Mouse (Mus musculus): ENCODE measurements around the gene Pank3. TPM values are rescaled to one million over a fixed set of nuclear protein-coding genes. Genes with fewer than 3 reads are reported as not detected.
A peak's percentile ranks its signal among the peaks of the same experiment; 100 is the strongest.

Gene Pank3
- total and polyA plus RNA-seq, 3 experiments, result 18.2 to 40.2 (median 22.5) TPM

- dilution Hi-C loops (cut with MboI; ENCODE audit: extremely low pct_ligation_motif_present, extremely low pct_unique_long_range_greater_than_20kb, low sequenced_read_pairs), result no loop called here
- no peaks in the 10 kb centered on the region for H3K9me3 ChIP-seq (replicated peaks; ENCODE audit: low read length)
- in situ Hi-C loops (cut with MboI; ENCODE audit: low pct_ligation_motif_present, low pct_unique_long_range_greater_than_20kb, low sequenced_read_pairs), result loop anchor here (25.0 kb wide), 1 partner anchor 990 kb away; the partner anchor contains the start of gene Spdl1
- peaks cover 38% of the 10 kb centered on the region for H3K79me2 ChIP-seq (replicated peaks; ENCODE audit: control insufficient read depth, extremely low read depth, insufficient read depth, poor library complexity, severe bottlenecking)
- DNase-seq (ENCODE audit: extremely low read depth), result no peak
- peaks cover 72 to 96% of the 10 kb centered on the region in 2 experiments for H3K36me3 ChIP-seq (replicated peaks in 1 of 2; ENCODE audit: control insufficient read depth in 1 of 2, insufficient read depth in 1 of 2, low read length in 1 of 2)
- no peaks in the 10 kb centered on the region for H3K27me3 ChIP-seq (replicated peaks)
- peaks cover 5 to 22% of the 10 kb centered on the region in 2 experiments; a peak in 3 of 4 replicates for H3K4me1 ChIP-seq (ENCODE audit: control insufficient read depth in 1 of 2, insufficient read depth in 2 of 2)
- no peak overlapping the region for H3K9ac ChIP-seq (ENCODE audit: insufficient read depth, low read depth)
- H3K4me2 ChIP-seq (ENCODE audit: insufficient read depth, low read depth, poor library complexity, severe bottlenecking), result no peak overlapping the region
- no peak overlapping the region for H3K4me3 ChIP-seq (replicated peaks in 1 of 3; ENCODE audit: low read depth in 2 of 3, low read length in 2 of 3, poor library complexity in 1 of 3)
- H3K27ac ChIP-seq (ENCODE audit: insufficient read depth, low read depth), result no peak overlapping the region
- TF ChIP-seq USF1 (IDR thresholded peaks at IDR 0.05; ENCODE audit: low read depth, low read length) (no peak), MAZ (IDR thresholded peaks at IDR 0.05; ENCODE audit: low read depth, low read length) (no peak), MAX (IDR thresholded peaks at IDR 0.05; ENCODE audit: low read length) (no peak), ZC3H11A (IDR thresholded peaks at IDR 0.05; ENCODE audit: low read depth, low read length) (no peak), USF2 (conservative IDR thresholded peaks at IDR 0.05; ENCODE audit: low read depth, low read length) (no peak), ZMIZ1 (IDR thresholded peaks at IDR 0.05; ENCODE audit: low read depth, low read length) (no peak), ZNF384 (IDR thresholded peaks at IDR 0.05; ENCODE audit: low read depth, low read length) (no peak), CHD2 (IDR thresholded peaks at IDR 0.05; ENCODE audit: low read length) (no peak), E2F4 (IDR thresholded peaks at IDR 0.05; ENCODE audit: insufficient replicate concordance, low read depth, low read length) (no peak), POLR2AphosphoS2 (IDR thresholded peaks at IDR 0.05; ENCODE audit: low read depth, low read length) (no peak), UBTF (IDR thresholded peaks at IDR 0.05; ENCODE audit: low read depth, low read length) (no peak), RCOR1 (conservative IDR thresholded peaks at IDR 0.05; ENCODE audit: low read depth, low read length) (no peak), ZKSCAN1 (IDR thresholded peaks at IDR 0.05; ENCODE audit: borderline replicate concordance, low read depth, low read length) (no peak)
Measured at GRCm38 (mm10) chr11:35827714-35828113, 58.4 kb downstream of the Pank3 start.

- Histone ChIP-seq H3K36me3 (replicated peaks in 1 of 2; ENCODE audit: control insufficient read depth in 1 of 2, insufficient read depth in 1 of 2, low read length in 1 of 2) (peaks cover 45 to 63% of the 10 kb centered on the region in 2 experiments), H3K27me3 (replicated peaks) (no peaks in the 10 kb centered on the region), H3K4me2 (ENCODE audit: insufficient read depth, low read depth, poor library complexity, severe bottlenecking) (peak overlapping the region; percentile 84), H3K79me2 (replicated peaks; ENCODE audit: control insufficient read depth, extremely low read depth, insufficient read depth, poor library complexity, severe bottlenecking) (peaks cover 54% of the 10 kb centered on the region), H3K4me3 (replicated peaks in 1 of 3; ENCODE audit: low read depth in 2 of 3, low read length in 2 of 3, poor library complexity in 1 of 3) (peak overlapping the region in 1 of 3 experiments; percentile 90), H3K9me3 (replicated peaks; ENCODE audit: low read length) (no peaks in the 10 kb centered on the region), H3K27ac (ENCODE audit: insufficient read depth, low read depth) (no peak overlapping the region), H3K4me1 (ENCODE audit: control insufficient read depth in 1 of 2, insufficient read depth in 2 of 2) (peaks cover 5 to 27% of the 10 kb centered on the region in 2 experiments; a peak in 3 of 4 replicates), H3K9ac (ENCODE audit: insufficient read depth, low read depth) (peak overlapping the region; percentile 96)
- TF ChIP-seq ETS1 (conservative IDR thresholded peaks at IDR 0.05; ENCODE audit: low read depth, low read length) (no peak), HCFC1 (IDR thresholded peaks at IDR 0.05; ENCODE audit: low read depth, low read length) (no peak), RCOR1 (conservative IDR thresholded peaks at IDR 0.05; ENCODE audit: low read depth, low read length) (no peak), USF1 (IDR thresholded peaks at IDR 0.05; ENCODE audit: low read depth, low read length) (no peak), NRF1 (IDR thresholded peaks at IDR 0.05; ENCODE audit: low read depth, low read length) (no peak), MXI1 (IDR thresholded peaks at IDR 0.05; ENCODE audit: low read depth, low read length) (no peak), ZNF384 (IDR thresholded peaks at IDR 0.05; ENCODE audit: low read depth, low read length) (no peak), BHLHE40 (IDR thresholded peaks at IDR 0.05; ENCODE audit: low read depth, low read length) (no peak), USF2 (conservative IDR thresholded peaks at IDR 0.05; ENCODE audit: low read depth, low read length) (no peak), CHD2 (IDR thresholded peaks at IDR 0.05; ENCODE audit: low read length) (no peak), NELFE (IDR thresholded peaks at IDR 0.05; ENCODE audit: low read depth, low read length) (no peak), MAX (IDR thresholded peaks at IDR 0.05; ENCODE audit: low read length) (no peak), CTCF (conservative IDR thresholded peaks at IDR 0.05 in 1 of 2, IDR thresholded peaks at IDR 0.05 in 1 of 2; ENCODE audit: low read depth in 2 of 2, low read length in 2 of 2) (no peak)
- DNase-seq (ENCODE audit: extremely low read depth), result no peak
- in situ Hi-C loops (cut with MboI; ENCODE audit: low pct_ligation_motif_present, low pct_unique_long_range_greater_than_20kb, low sequenced_read_pairs) (loop anchor here (5.0 to 25.0 kb wide), 2 partner anchors 55 to 995 kb away; partner anchors contain the start of gene Spdl1), dilution Hi-C loops (cut with MboI; ENCODE audit: extremely low pct_ligation_motif_present, extremely low pct_unique_long_range_greater_than_20kb, low sequenced_read_pairs) (no loop called here)
Measured at GRCm38 (mm10) chr11:35832139-35832538, 62.9 kb downstream of the Pank3 start.
